Mouse (Mus musculus): ENCODE data around the gene Slco2a1. TPM values are rescaled to one million over a fixed set of nuclear protein-coding genes. Genes with fewer than 3 reads are reported as not detected.

Gene Slco2a1
- polyA plus RNA-seq, 1 experiment from 2014 or later = 9.8 TPM

DNA sequence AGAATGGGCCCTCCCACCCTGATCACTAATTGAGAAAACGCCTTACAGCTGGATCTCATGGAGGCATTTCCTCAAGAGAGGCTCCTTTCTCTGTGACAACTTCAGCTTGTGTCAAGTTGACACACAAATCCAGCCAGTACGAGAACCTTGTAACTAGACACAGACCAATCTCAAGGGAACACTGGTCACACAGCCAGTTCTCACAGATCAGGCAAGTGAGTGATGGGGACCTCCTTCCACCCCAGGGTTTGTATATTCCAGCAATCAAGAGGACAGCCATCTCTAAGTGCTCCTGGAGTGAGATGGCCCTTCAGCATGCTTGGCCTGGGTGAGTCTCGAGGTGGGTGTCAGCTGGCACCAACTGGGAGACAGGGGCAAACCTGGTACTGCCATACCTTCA is 32.6 kb upstream of the Slco2a1 start:
- Histone ChIP-seq H3K4me1 (replicated peaks; ENCODE audit: insufficient read depth, low read length) (no peaks in the 10 kb centered on the region), H3K27ac (no peak overlapping the region), H3K4me2 (ENCODE audit: low read length) (no peak overlapping the region), H3K4me3 (replicated peaks; ENCODE audit: low read depth, low read length) (no peak overlapping the region), H3K36me3 (ENCODE audit: insufficient read depth, low read length) (no peaks in the 10 kb centered on the region), H3K9me3 (replicated peaks; ENCODE audit: low read length) (no peaks in the 10 kb centered on the region), H3K27me3 (ENCODE audit: insufficient read depth, low read length) (no peaks in the 10 kb centered on the region), H3K9ac (ENCODE audit: low read depth, low read length) (no peak overlapping the region)
- no peak for TF ChIP-seq CTCF (IDR thresholded peaks at IDR 0.05; ENCODE audit: low read depth)
- WGBS = 74% methylated on average over 3 of the region's 3 CpGs
- no peak for ATAC-seq (replicated peaks; ENCODE audit: low FRiP score, low read depth)
- DNase-seq (ENCODE audit: low spot score) = no peak

DNA sequence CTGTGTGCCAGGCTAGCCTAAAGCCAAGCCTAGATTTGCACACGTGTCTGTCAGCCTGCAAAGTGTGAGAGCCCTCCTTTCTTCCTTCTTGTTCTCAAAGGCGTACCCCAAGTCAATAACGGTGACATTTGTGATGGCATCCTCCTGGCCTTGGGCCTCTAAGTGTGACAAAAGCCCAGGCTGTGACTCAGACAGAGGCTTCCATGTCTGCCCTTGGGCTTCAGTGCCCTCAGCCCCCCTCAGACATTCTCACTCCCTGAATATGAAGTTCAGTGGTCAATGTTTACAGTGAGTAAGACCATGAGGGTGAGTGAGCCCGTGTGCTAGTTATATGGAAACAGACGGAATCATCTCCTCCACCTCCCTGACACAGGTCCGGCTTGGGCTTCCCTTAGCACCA is 29.8 kb upstream of the Slco2a1 start:
- no peaks in the 10 kb centered on the region for H3K36me3 ChIP-seq (ENCODE audit: insufficient read depth, low read length)
- ATAC-seq (replicated peaks; ENCODE audit: low FRiP score, low read depth) = no peak
- no peak overlapping the region for H3K4me3 ChIP-seq (replicated peaks; ENCODE audit: low read depth, low read length)
- no peak overlapping the region for H3K4me2 ChIP-seq (ENCODE audit: low read length)
- 73% methylated on average over 6 of the region's 6 CpGs for whole genome bisulfite sequencing
- TF ChIP-seq CTCF (IDR thresholded peaks at IDR 0.05; ENCODE audit: low read depth) = no peak
- H3K4me1 ChIP-seq (replicated peaks; ENCODE audit: insufficient read depth, low read length) = no peaks in the 10 kb centered on the region
- H3K27ac ChIP-seq = no peak overlapping the region
- H3K9ac ChIP-seq (ENCODE audit: low read depth, low read length) = no peak overlapping the region
- DNase-seq (ENCODE audit: low spot score) = no peak
- no peaks in the 10 kb centered on the region for H3K27me3 ChIP-seq (ENCODE audit: insufficient read depth, low read length)
- no peaks in the 10 kb centered on the region for H3K9me3 ChIP-seq (replicated peaks; ENCODE audit: low read length)

- WGBS = 32% methylated on average over 8 of the region's 8 CpGs
- H3K9ac ChIP-seq (ENCODE audit: low read depth, low read length) = no peak overlapping the region
Observed at GRCm38 (mm10) chr9:102961356-102962092, 27.0 kb upstream of the Slco2a1 start.

DNA sequence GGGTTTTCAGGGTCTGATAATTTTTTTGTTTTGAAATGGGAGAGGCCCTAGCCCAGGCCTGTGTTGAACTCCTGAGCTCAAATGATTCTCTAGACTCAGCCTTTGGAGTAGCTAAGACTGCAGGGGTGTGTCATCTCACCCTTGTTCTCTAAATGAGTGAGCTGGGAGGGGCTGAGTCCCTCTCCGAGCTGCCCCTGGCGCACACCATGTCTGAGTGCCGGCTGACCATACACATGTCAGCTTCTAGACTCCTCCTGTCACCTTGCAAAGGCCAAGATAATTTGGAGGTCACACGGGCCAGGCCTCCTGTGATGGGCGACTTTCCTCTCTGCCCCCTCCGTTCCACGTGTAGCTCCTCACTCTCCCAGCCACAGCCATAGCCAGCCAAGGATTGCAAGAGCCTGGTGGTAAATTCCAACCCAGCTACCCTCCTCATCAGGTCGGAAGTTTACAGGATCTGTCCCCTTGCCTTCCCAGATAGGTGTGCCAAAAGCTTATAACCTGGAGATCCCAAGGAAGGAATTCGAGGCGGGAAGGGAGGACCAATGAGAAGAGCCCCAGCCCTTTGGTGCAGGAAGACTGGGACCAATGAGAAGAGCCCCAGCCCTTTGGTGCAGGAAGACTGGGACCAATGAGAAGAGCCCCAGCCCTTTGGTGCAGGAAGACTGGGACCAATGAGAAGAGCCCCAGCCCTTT is 26.3 kb upstream of the Slco2a1 start:
- 79% methylated on average over 10 of the region's 10 CpGs for WGBS

More at GRCm38 (mm10) chr9:102961356-102962092, 27.0 kb upstream of the Slco2a1 start:
- ATAC-seq (replicated peaks; ENCODE audit: low FRiP score, low read depth) = no peak
- no peaks in the 10 kb centered on the region for H3K36me3 ChIP-seq (ENCODE audit: insufficient read depth, low read length)
- H3K27ac ChIP-seq = no peak overlapping the region
- no peak overlapping the region for H3K4me3 ChIP-seq (replicated peaks; ENCODE audit: low read depth, low read length)
- H3K27me3 ChIP-seq (ENCODE audit: insufficient read depth, low read length) = no peaks in the 10 kb centered on the region
- H3K9me3 ChIP-seq (replicated peaks; ENCODE audit: low read length) = no peaks in the 10 kb centered on the region
- H3K4me2 ChIP-seq (ENCODE audit: low read length) = no peak overlapping the region
- DNase-seq (ENCODE audit: low spot score) = no peak
- no peak for TF ChIP-seq CTCF (IDR thresholded peaks at IDR 0.05; ENCODE audit: low read depth)
- H3K4me1 ChIP-seq (replicated peaks; ENCODE audit: insufficient read depth, low read length) = no peaks in the 10 kb centered on the region

GRCm38 (mm10) chr9:102963321-102963720 is 25.2 kb upstream of the Slco2a1 start:
- no peaks in the 10 kb centered on the region for H3K9me3 ChIP-seq (replicated peaks; ENCODE audit: low read length)
- no peak overlapping the region for H3K4me2 ChIP-seq (ENCODE audit: low read length)
- no peak for TF ChIP-seq CTCF (IDR thresholded peaks at IDR 0.05; ENCODE audit: low read depth)
- no peaks in the 10 kb centered on the region for H3K36me3 ChIP-seq (ENCODE audit: insufficient read depth, low read length)
- WGBS = 70% methylated on average over 7 of the region's 7 CpGs
- no peak overlapping the region for H3K9ac ChIP-seq (ENCODE audit: low read depth, low read length)
- H3K27ac ChIP-seq = no peak overlapping the region
- ATAC-seq (replicated peaks; ENCODE audit: low FRiP score, low read depth) (no peak), DNase-seq (ENCODE audit: low spot score) (no peak)
- no peak overlapping the region for H3K4me3 ChIP-seq (replicated peaks; ENCODE audit: low read depth, low read length)
- no peaks in the 10 kb centered on the region for H3K4me1 ChIP-seq (replicated peaks; ENCODE audit: insufficient read depth, low read length)
- H3K27me3 ChIP-seq (ENCODE audit: insufficient read depth, low read length) = no peaks in the 10 kb centered on the region

More for the DNA sequence above, 26.3 kb upstream of the Slco2a1 start:
- DNase-seq (ENCODE audit: low spot score) = no peak
- H3K4me2 ChIP-seq (ENCODE audit: low read length) = no peak overlapping the region
- H3K4me1 ChIP-seq (replicated peaks; ENCODE audit: insufficient read depth, low read length) = no peaks in the 10 kb centered on the region
- TF ChIP-seq CTCF (IDR thresholded peaks at IDR 0.05; ENCODE audit: low read depth) = no peak
- H3K9ac ChIP-seq (ENCODE audit: low read depth, low read length) = no peak overlapping the region
- no peak for ATAC-seq (replicated peaks; ENCODE audit: low FRiP score, low read depth)
- H3K27ac ChIP-seq = no peak overlapping the region
- H3K9me3 ChIP-seq (replicated peaks; ENCODE audit: low read length) = no peaks in the 10 kb centered on the region
- no peaks in the 10 kb centered on the region for H3K27me3 ChIP-seq (ENCODE audit: insufficient read depth, low read length)
- no peaks in the 10 kb centered on the region for H3K36me3 ChIP-seq (ENCODE audit: insufficient read depth, low read length)
- H3K4me3 ChIP-seq (replicated peaks; ENCODE audit: low read depth, low read length) = no peak overlapping the region

GRCm38 (mm10) chr9:102964644-102965043 is 23.9 kb upstream of the Slco2a1 start:
- no peak for ATAC-seq (replicated peaks; ENCODE audit: low FRiP score, low read depth)
- Histone ChIP-seq H3K9ac (ENCODE audit: low read depth, low read length) (no peak overlapping the region), H3K4me2 (ENCODE audit: low read length) (no peak overlapping the region), H3K36me3 (ENCODE audit: insufficient read depth, low read length) (no peaks in the 10 kb centered on the region), H3K27me3 (ENCODE audit: insufficient read depth, low read length) (no peaks in the 10 kb centered on the region), H3K27ac (no peak overlapping the region), H3K9me3 (replicated peaks; ENCODE audit: low read length) (no peaks in the 10 kb centered on the region), H3K4me3 (replicated peaks; ENCODE audit: low read depth, low read length) (no peak overlapping the region), H3K4me1 (replicated peaks; ENCODE audit: insufficient read depth, low read length) (no peaks in the 10 kb centered on the region)
- no peak for DNase-seq (ENCODE audit: low spot score)
- TF ChIP-seq CTCF (IDR thresholded peaks at IDR 0.05; ENCODE audit: low read depth) = no peak
- 88% methylated on average over 9 of the region's 9 CpGs for WGBS

Measured in kidney, postnatal 0 days (tissue).